Mouse (Mus musculus) midbrain, embryonic 14.5 days (tissue): ENCODE results near the gene Isl1. TPM values are rescaled to one million over a fixed set of nuclear protein-coding genes. Genes with fewer than 3 reads are reported as not detected.

Experiments
- ATAC-seq: fragments of 200-750 bp; cut with Nextera tagmentation; 2 replicates; pipeline ENCODE4 v1.8.0; 2017; ENCODE audit warnings: moderate number of reproducible peaks, moderate library complexity; ENCODE audit not compliant: low FRiP score, low TSS enrichment
- DNase-seq: peaks from one replicate; pipeline ENCODE4 v3.0.0-alpha.2; 2015
- H3K27ac ChIP-seq: fragments of 300-500 bp; sonication (generic); replicated peaks from 2 replicates; pipeline ENCODE4 v1.5.1; 2014; ENCODE audit warnings: mild to moderate bottlenecking, low read depth, low read length, moderate library complexity
- H3K27me3 ChIP-seq: fragments of 300-500 bp; sonication (generic); 2 replicates; pipeline ENCODE4 v1.6.1; 2014; ENCODE audit warnings: low read length, control low read depth, mixed read lengths; ENCODE audit not compliant: control insufficient read depth, insufficient read depth
- H3K36me3 ChIP-seq: fragments of 300-500 bp; sonication (generic); 2 replicates; pipeline ENCODE4 v1.6.1; 2014; ENCODE audit warnings: low read length, control low read depth; ENCODE audit not compliant: control insufficient read depth, insufficient read depth
- H3K4me1 ChIP-seq: fragments of 300-500 bp; sonication (generic); 2 replicates; pipeline ENCODE4 v1.6.1; 2014; ENCODE audit warnings: mild to moderate bottlenecking, antibody characterized with exemption, low read length, control low read depth; ENCODE audit not compliant: control insufficient read depth, insufficient read depth
- H3K4me2 ChIP-seq: fragments of 300-500 bp; sonication (generic); 2 replicates; pipeline ENCODE4 v1.6.1; 2014; ENCODE audit warnings: mild to moderate bottlenecking, low read length, moderate library complexity
- H3K4me3 ChIP-seq: fragments of 300-500 bp; sonication (generic); replicated peaks from 2 replicates; pipeline ENCODE4 v1.5.1; 2014; ENCODE audit warnings: low read depth, low read length
- H3K9ac ChIP-seq: fragments of 300-500 bp; sonication (generic); replicated peaks from 2 replicates; pipeline ENCODE4 v1.6.1; 2014; ENCODE audit warnings: mild to moderate bottlenecking, low read length, moderate library complexity
- H3K9me3 ChIP-seq: fragments of 300-500 bp; sonication (generic); 2 replicates; pipeline ENCODE4 v1.6.1; 2016; ENCODE audit warnings: low read length, control low read depth, mixed read lengths; ENCODE audit not compliant: control insufficient read depth
- WGBS: fragments of 180-500 bp; shearing (Covaris S2); extraction: QIAGEN DNeasy Blood & Tissue Kit; methylation state at CpG from one replicate; pipeline ENCODE4 v1.1.7; 2014; 5-methylcytosine and 5-hydroxymethylcytosine counted together
- polyA plus RNA-seq: library from polyadenylated mRNA; unstranded; fragments of >200 nt; fragmentation: Nextera tagmentation; extraction: Ambion mirVana; gene quantifications from 2 replicates; pipeline ENCODE4 v1.2.1, GENCODE M21; 2014

Isl1 gene
- polyA plus RNA-seq, 1 experiment from 2014 or later, result 5.4 TPM

GRCm38 (mm10) chr13:116279207-116279772 lies 30.2 kb downstream of the Isl1 start:
- Histone ChIP-seq H3K4me2 (no peak overlapping the region), H3K4me3 (no peak overlapping the region), H3K27me3 (no peaks in the 10 kb centered on the region), H3K9ac (no peak overlapping the region), H3K9me3 (no peaks in the 10 kb centered on the region), H3K4me1 (no peaks in the 10 kb centered on the region), H3K36me3 (no peaks in the 10 kb centered on the region), H3K27ac (no peak overlapping the region)
- WGBS, result 24% methylated on average over 9 of the region's 9 CpGs
- peak; percentile 9 for DNase-seq
- no peak; the same call in 1 of the 2 replicates for ATAC-seq
